In genomic region chr5:95918491-95918890, GRCm38 (mm10) we compare ENCODE assay signal across 28 mouse cellular contexts. TPM values are rescaled to one million over a fixed set of nuclear protein-coding genes. Genes with fewer than 3 reads are reported as not detected.
DNase-seq lines count a peak whose midpoint lies in the region; ATAC-seq and TF ChIP-seq lines count a peak whose summit lies in the region.
"Had no signal": no experiment of that assay in that cellular context is flagged by ENCODE, and none has a peak within 500 bp of the region (broad histone marks: within the 10 kb centered on the region; RNA-seq: fewer than 3 reads in every experiment).

No protein-coding gene starts in this region.

- no peak overlapping the region for H3K4me3 ChIP-seq in kidney, postnatal 0 days (replicated peaks; ENCODE audit: low read depth, low read length)
- no peak overlapping the region for H3K4me3 ChIP-seq in kidney, adult 2 months (ENCODE audit: insufficient read depth, low read depth, low read length)
- H3K4me3 ChIP-seq in lung, postnatal 0 days (ENCODE audit: low read depth, low read length): no peak overlapping the region
- H3K4me3 ChIP-seq: embryonic facial prominence, embryonic 12.5 days; embryonic facial prominence, embryonic 15.5 days; erythroblast, embryonic 14.5 days; forebrain, embryonic 10.5 days; forebrain, embryonic 12.5 days had no signal

- 69% methylated on average over 6 of the region's 6 CpGs for WGBS in kidney, postnatal 0 days
- 69% methylated on average over 6 of the region's 6 CpGs for WGBS in kidney, adult 2 months
- 69% methylated on average over 6 of the region's 6 CpGs for WGBS in lung, postnatal 0 days

- DNase-seq in gastrocnemius, adult 18-20 months (ENCODE audit: low spot score): peak; percentile 9
- no peak for DNase-seq in gastrocnemius, postnatal 10 days
- peak; percentile 35 for DNase-seq in kidney, postnatal 0 days (ENCODE audit: low spot score)
- no peak for DNase-seq in kidney, adult 2 months
- peak; percentile 27 for DNase-seq in lung, postnatal 0 days (ENCODE audit: low spot score)
- DNase-seq in lung, postnatal 25 days (ENCODE audit: low spot score): no peak
- DNase-seq: adrenal gland, adult 2 months; adrenal gland, postnatal 10 days; adrenal gland, postnatal 25 days; cerebellum, adult 11 months; cerebellum, adult 18-20 months; cerebellum, adult 8-10 months; cerebellum, adult 9-11 months; cerebellum, postnatal 14 days; cerebellum, postnatal 36 days; embryo, embryonic 11 days had no signal

- TF ChIP-seq EP300 in lung, postnatal 0 days (IDR thresholded peaks at IDR 0.05): peak; percentile 46; the same call in 1 of the 2 replicates

- H3K9me3 ChIP-seq in kidney, postnatal 0 days (replicated peaks; ENCODE audit: low read length): no peaks in the 10 kb centered on the region
- no peaks in the 10 kb centered on the region for H3K9me3 ChIP-seq in lung, postnatal 0 days (ENCODE audit: low read length)
- H3K9me3 ChIP-seq: embryonic facial prominence, embryonic 12.5 days; embryonic facial prominence, embryonic 15.5 days; forebrain, embryonic 10.5 days; forebrain, embryonic 12.5 days had no signal

- no peak overlapping the region for H3K27ac ChIP-seq in kidney, postnatal 0 days
- no peak overlapping the region for H3K27ac ChIP-seq in kidney, adult 2 months (ENCODE audit: insufficient read depth, low read depth, low read length)
- H3K27ac ChIP-seq in lung, postnatal 0 days (ENCODE audit: low read length): no peak overlapping the region
- H3K27ac ChIP-seq: embryonic facial prominence, embryonic 12.5 days; embryonic facial prominence, embryonic 15.5 days; forebrain, embryonic 10.5 days; forebrain, embryonic 12.5 days had no signal

- no peak overlapping the region for H3K9ac ChIP-seq in kidney, postnatal 0 days (ENCODE audit: low read depth, low read length)
- H3K9ac ChIP-seq in lung, postnatal 0 days (replicated peaks; ENCODE audit: low read depth): no peak overlapping the region
- H3K9ac ChIP-seq: embryonic facial prominence, embryonic 12.5 days; embryonic facial prominence, embryonic 15.5 days; forebrain, embryonic 12.5 days had no signal

- no peaks in the 10 kb centered on the region for H3K4me1 ChIP-seq in kidney, postnatal 0 days (replicated peaks; ENCODE audit: insufficient read depth, low read length)
- no peaks in the 10 kb centered on the region for H3K4me1 ChIP-seq in kidney, adult 2 months (ENCODE audit: control insufficient read depth, insufficient read depth, low read length)
- no peaks in the 10 kb centered on the region for H3K4me1 ChIP-seq in lung, postnatal 0 days (ENCODE audit: insufficient read depth, low read depth, low read length)
- H3K4me1 ChIP-seq: embryonic facial prominence, embryonic 12.5 days; embryonic facial prominence, embryonic 15.5 days; forebrain, embryonic 10.5 days; forebrain, embryonic 12.5 days had no signal

- no peak for TF ChIP-seq CTCF in kidney, postnatal 0 days (IDR thresholded peaks at IDR 0.05; ENCODE audit: low read depth)
- no peak for TF ChIP-seq CTCF in kidney, adult 2 months (conservative IDR thresholded peaks at IDR 0.05; ENCODE audit: insufficient read depth, insufficient read length, low read depth, low read length)
- TF ChIP-seq CTCF in lung, postnatal 0 days (IDR thresholded peaks at IDR 0.05): no peak

- no peaks in the 10 kb centered on the region for H3K36me3 ChIP-seq in kidney, postnatal 0 days (ENCODE audit: insufficient read depth, low read length)
- no peaks in the 10 kb centered on the region for H3K36me3 ChIP-seq in kidney, adult 2 months (ENCODE audit: control insufficient read depth, insufficient read depth, low read length)
- H3K36me3 ChIP-seq in lung, postnatal 0 days (ENCODE audit: insufficient read depth, low read length): no peaks in the 10 kb centered on the region
- H3K36me3 ChIP-seq: embryonic facial prominence, embryonic 12.5 days; embryonic facial prominence, embryonic 15.5 days; forebrain, embryonic 10.5 days; forebrain, embryonic 12.5 days had no signal

- ATAC-seq in kidney, postnatal 0 days (replicated peaks; ENCODE audit: low FRiP score, low read depth): no peak
- peak; percentile 33; the same call in 1 of the 2 replicates for ATAC-seq in lung, postnatal 0 days
- ATAC-seq: forebrain, embryonic 14.5 days; forebrain, embryonic 16.5 days had no signal

- TF ChIP-seq POLR2A in kidney, adult 2 months (IDR thresholded peaks at IDR 0.05; ENCODE audit: low read depth, low read length): no peak

- H3K4me2 ChIP-seq in kidney, postnatal 0 days (ENCODE audit: low read length): no peak overlapping the region
- H3K4me2 ChIP-seq in lung, postnatal 0 days (replicated peaks; ENCODE audit: low read depth, low read length): no peak overlapping the region
- H3K4me2 ChIP-seq: embryonic facial prominence, embryonic 12.5 days; embryonic facial prominence, embryonic 15.5 days; forebrain, embryonic 12.5 days had no signal

- H3K27me3 ChIP-seq in kidney, postnatal 0 days (ENCODE audit: insufficient read depth, low read length): no peaks in the 10 kb centered on the region
- no peaks in the 10 kb centered on the region for H3K27me3 ChIP-seq in kidney, adult 2 months (replicated peaks; ENCODE audit: control insufficient read depth, insufficient read depth, low read length)
- H3K27me3 ChIP-seq in lung, postnatal 0 days (replicated peaks; ENCODE audit: insufficient read depth, low read length): no peaks in the 10 kb centered on the region
- H3K27me3 ChIP-seq: embryonic facial prominence, embryonic 12.5 days; embryonic facial prominence, embryonic 15.5 days; forebrain, embryonic 12.5 days had no signal

RNA-seq across cellular contexts. Expression of gene Cxcl13, which starts 38.3 kb away (rescaled TPM):
- 1 to 10 TPM in 1 of 2 experiments, under 1 TPM in 1; 0.80 to 1.6 TPM for total RNA-seq in gastrocnemius, adult 18-20 months (2021)
- total RNA-seq in gastrocnemius, postnatal 10 days (2021): not detected
- 4.9 and 6.0 TPM in 2 replicates for polyA plus RNA-seq in kidney, postnatal 0 days (2015; fragmentation: Nextera tagmentation; extraction: Ambion mirVana)
- 0.20 and 1.8 TPM in 2 replicates for polyA plus RNA-seq in kidney, adult 2 months (2012; rRNA removed)
- polyA plus RNA-seq in lung, postnatal 0 days (2015; fragmentation: Nextera tagmentation; extraction: Ambion mirVana): 3.8 and 4.0 TPM in 2 replicates
- total RNA-seq: adrenal gland, postnatal 25 days; common myeloid progenitor, adult 5-6 weeks; ES-E14; MEL had no signal
- polyA plus RNA-seq: adrenal gland, adult 2 months; brain, embryonic 14.5 days; C2C12; erythroblast, embryonic 14.5 days; forebrain, embryonic 12.5 days; forebrain, embryonic 14.5 days; forebrain, embryonic 16.5 days had no signal

Comparison
In these comparisons a context has a peak if more than half of its experiments do, and no peak if none do; other contexts are left out.
1. DNase-seq: peak in gastrocnemius, adult 18-20 months (single experiment), kidney, postnatal 0 days (single experiment) and lung, postnatal 0 days (single experiment); none in gastrocnemius, postnatal 10 days (single experiment), kidney, adult 2 months (single experiment) and lung, postnatal 25 days (single experiment).